Mouse (Mus musculus): ENCODE data around the gene Tm4sf20.

Gene Tm4sf20

GRCm38 (mm10) chr1:82775293-82775692, 7.0 kb upstream of the Tm4sf20 start:
- no peak for DNase-seq (ENCODE audit: low spot score)

GRCm38 (mm10) chr1:82773208-82773607, 4.9 kb upstream of the Tm4sf20 start:
- DNase-seq (ENCODE audit: low spot score): no peak

- no peak for DNase-seq (ENCODE audit: low spot score)
Observed at GRCm38 (mm10) chr1:82772428-82772827, 4.2 kb upstream of the Tm4sf20 start.

GRCm38 (mm10) chr1:82771022-82771586, 2.8 kb upstream of the Tm4sf20 start, which contains the start of gene Gm47791:
Gene Gm47791 (minus strand): TSS chr1:82771243.
- no peak for DNase-seq (ENCODE audit: low spot score)

GRCm38 (mm10) chr1:82766641-82767040, 1.6 kb downstream of the Tm4sf20 start:
- no peak for DNase-seq (ENCODE audit: low spot score)

- no peak for DNase-seq (ENCODE audit: low spot score)
Observed at GRCm38 (mm10) chr1:82766227-82766626, 2.0 kb downstream of the Tm4sf20 start.

- DNase-seq (ENCODE audit: low spot score): no peak
Observed at GRCm38 (mm10) chr1:82762274-82762673, 6.0 kb downstream of the Tm4sf20 start.

DNA sequence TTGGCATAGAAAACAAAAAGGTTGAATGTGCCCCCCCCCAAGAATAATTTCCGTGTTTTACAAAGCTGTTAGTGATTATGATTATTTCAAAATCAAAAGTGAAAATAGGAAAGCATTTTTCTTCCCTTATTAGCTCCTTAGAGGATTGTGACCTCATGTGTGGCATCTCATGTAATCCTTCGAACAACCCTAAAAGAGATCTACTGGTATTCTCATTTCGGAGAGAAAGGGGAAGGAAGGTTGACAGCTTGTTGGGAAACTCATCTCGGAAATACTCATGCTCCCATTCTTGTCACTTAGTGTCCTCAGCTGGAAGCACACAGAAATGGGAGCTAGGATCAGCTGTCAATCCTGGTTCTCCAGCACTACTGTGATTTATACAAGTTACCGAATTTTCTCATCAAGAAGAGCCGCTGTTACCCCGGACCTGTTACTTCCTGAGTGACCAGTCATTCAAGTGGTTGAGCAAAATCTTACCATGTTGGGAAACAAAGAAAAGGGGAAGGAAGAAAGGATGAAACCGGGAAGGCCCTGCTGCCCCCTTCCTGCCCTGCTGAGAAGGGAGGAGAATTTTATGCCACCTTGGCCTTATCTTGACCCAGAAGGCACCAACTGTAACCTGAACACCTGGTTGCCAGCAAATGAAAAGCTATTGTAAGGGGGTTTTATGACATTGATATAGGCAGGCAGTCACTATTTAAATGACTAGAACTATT, 6.6 kb downstream of the Tm4sf20 start:
- no peak for DNase-seq (ENCODE audit: low spot score)

DNA sequence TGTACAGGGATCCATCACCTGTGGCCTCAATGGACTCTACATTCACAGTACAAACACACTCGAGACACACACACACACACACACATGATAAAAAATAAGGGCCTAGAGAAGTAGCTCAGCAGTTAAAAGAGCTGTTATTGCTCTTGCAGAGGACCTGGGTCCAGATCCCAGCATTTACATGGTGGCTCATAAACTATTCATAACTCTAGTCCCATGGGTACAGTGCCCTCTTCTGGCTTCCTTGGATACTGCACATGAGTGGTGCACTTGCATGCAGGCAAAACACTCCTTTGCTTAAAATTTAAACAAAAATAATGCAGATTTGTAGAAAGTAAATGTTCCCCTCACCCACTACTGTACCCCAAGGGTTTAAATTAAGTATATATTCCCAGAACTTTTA, 8.7 kb downstream of the Tm4sf20 start:
- DNase-seq (ENCODE audit: low spot score): no peak

GRCm38 (mm10) chr1:82747714-82748452, 20.4 kb downstream of the Tm4sf20 start:
- no peak for DNase-seq (ENCODE audit: low spot score)

DNA sequence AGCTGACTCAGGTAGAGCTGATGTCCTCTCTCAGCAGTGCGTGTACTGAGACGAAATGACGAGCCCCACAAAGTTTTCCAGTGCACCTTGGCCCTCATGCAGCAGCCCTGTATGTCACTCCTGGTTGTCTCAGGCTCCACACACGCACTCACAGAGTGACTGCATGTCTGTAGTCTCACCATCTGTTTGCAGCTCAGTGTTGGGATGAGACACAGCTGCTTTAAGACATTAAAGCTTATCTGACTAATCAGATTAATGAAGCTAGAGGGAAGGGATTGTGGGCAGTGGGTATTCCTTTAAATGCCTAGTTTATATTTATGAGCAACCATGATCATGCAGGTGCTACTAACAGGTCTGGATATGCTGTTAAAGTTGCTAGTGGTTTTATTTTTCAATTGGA, 21.9 kb downstream of the Tm4sf20 start:
- no peak for DNase-seq (ENCODE audit: low spot score)

DNA sequence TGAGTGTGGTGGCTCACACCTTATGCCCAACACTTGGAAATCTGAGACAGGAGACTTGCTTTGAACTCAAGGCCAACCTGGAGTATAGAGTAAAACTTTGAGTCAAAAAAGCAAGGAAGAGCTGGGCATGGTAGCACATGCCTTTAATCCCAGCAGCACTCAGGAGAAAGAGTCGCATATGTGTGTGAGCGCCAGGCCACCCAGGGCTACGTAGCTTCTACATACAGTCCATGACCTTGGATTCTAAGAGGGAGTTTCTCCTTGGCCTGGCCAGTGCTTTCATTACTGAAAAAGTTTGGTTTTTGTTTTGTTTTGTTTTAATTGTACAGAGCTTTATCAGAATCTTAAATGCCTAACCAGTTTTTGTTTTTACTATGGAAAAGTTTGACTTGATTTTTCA, 24.3 kb downstream of the Tm4sf20 start:
- DNase-seq (ENCODE audit: low spot score): no peak

DNA sequence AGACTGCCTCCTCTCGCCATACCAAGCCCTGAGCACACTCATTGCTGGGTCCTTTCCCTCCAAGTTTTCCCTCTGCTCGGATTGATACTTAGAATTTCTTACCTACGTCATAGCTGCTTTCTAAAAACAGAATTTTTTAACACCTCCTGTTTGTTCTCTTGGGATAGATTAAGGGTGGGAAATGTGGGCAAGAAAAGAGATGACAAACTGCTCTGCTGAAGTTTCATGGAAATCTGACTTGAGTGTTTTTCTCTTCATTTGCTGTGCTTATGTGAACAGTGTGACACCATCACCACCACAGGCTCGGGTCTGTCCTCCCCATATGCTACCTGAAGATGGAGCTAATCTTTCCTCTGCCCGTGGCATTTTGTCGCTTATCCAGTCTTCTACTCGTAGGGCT, 26.7 kb downstream of the Tm4sf20 start:
- no peak for DNase-seq (ENCODE audit: low spot score)

DNA sequence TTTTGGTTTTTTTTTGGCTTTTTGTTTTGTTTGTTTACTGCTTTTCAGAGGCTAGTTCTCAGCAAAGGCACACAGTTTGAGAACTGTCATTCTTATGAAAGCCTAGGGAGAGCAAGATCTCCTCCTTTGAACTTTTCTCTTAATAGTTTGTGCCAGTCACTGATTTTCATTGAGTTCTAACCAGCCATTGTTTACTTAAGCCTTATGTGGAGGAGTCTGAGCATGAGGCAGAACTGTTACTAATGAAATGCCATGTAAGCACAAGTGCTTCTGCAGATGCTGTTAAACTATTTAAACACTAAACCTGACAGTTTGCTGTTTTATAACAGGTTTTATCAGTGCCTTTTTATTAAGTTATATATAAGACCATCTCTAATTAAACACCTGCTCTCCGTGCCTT, 30.2 kb downstream of the Tm4sf20 start:
- DNase-seq (ENCODE audit: low spot score): no peak

DNA sequence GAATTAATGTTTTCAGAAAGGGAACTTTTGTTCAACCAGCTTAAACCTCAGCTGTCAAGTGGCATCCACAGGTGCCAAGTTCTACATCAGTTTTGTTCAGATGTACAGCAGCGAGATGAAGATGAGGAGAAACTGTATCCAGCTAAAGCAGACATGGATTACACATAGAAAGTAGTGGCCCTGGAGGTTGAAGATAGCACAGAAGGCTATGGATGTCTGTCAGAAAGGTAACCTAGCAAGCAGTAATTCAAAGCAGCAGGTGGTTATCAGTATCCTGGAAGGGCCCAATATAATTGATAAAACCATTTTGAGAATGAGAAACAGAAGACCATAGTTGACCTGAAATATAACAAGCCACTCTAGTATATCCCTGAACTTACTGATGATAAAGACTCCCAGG, 34.9 kb downstream of the Tm4sf20 start:
- no peak for DNase-seq (ENCODE audit: low spot score)

DNA sequence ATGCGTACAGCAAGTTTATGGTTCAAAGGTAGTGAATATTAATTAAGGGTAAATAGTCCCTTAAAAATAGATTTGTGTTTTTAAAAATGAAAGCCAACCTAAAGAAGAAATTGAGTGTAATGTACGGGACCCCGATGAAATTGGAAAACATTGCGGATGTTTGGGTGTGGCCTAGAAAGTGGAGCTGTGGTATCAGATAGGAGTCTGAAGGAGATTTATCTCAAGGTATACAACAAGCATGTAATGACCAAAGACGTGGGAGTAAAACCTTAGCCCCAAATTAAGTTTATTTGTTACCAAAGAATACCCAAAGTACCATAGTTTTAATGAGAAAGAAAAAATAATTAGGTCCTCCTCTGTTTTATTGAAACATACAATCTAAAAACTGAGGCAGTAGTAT, 41.8 kb downstream of the Tm4sf20 start:
- DNase-seq (ENCODE audit: low spot score): no peak

- DNase-seq (ENCODE audit: low spot score): no peak
Observed at GRCm38 (mm10) chr1:82725875-82726185, 42.4 kb downstream of the Tm4sf20 start.

GRCm38 (mm10) chr1:82725026-82725874, 43.0 kb downstream of the Tm4sf20 start:
- DNase-seq (ENCODE audit: low spot score): no peak

- DNase-seq (ENCODE audit: low spot score): peak; percentile 83
Observed at GRCm38 (mm10) chr1:82724339-82725025, 43.8 kb downstream of the Tm4sf20 start, which contains the start of gene Mff. Gene Mff (plus strand): TSS chr1:82724890.

DNA sequence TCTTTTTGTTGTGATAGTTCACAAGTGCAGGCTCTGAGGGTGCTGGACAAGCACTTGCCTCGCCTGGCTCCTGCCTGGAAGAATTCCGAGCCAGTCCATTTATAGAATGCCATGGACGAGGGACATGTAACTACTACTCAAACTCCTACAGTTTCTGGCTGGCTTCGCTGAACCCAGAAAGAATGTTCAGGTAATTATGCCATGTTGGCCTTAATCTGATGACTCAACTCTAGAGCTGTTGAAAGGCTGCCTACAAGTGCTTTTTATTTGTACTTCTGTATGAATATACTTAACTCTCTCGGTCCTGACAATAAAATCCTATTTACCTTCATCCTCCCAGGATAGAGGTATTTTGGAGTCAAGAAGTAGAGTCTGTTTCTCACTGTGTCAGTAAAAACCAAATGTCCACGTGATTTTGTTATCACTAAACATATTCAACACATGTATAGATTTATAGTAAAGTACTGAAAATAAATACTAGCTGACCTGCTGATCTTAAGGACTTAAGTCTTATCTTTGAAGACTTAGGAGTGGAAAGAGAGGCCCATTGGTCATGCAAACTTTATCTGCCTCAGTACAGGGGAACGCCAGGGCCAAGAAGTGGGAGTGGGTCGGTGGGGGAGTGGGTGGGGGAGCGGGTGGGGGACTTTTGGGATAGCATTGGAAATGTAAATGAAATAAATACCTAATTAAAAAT, 50.3 kb downstream of the Tm4sf20 start:
- DNase-seq (ENCODE audit: low spot score): no peak

Measured in ovary, postnatal 14 days (tissue).